Comparison of ENCODE assay signal across 7 mouse cellular contexts in the genomic region with DNA sequence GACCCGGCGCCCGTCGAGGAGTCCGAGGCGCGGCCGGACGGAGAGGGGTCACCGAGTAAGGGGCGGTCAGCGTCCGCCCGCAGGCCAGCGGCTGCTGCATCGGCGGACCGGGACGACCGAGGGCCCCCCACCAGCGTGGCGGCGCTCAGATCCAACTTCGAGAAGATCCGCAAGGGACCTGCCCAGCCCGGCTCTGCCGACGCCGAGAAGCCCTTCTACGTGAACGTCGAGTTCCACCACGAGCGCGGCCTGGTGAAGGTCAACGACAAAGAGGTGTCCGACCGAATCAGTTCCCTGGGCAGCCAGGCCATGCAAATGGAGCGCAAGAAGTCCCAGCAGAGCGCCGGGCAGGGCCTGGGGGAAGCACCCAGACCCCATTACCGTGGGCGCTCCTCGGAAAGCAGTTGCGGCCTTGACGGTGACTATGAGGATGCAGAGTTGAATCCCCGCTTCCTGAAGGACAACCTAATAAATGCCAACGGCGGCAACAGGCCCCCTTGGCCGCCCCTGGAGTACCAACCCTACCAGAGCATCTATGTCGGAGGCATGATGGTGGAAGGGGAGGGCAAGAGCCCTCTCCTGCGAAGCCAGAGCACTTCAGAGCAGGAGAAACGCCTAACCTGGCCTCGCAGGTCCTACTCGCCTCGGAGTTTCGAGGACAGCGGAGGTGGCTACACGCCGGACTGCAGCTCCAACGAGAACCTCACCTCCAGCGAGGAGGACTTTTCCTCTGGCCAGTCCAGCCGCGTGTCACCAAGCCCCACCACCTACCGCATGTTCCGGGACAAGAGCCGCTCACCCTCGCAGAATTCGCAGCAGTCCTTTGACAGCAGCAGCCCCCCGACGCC. TPM values are rescaled to one million over a fixed set of nuclear protein-coding genes. Genes with fewer than 3 reads are reported as not detected.
DNase-seq lines count a peak whose midpoint lies in the region; ATAC-seq and TF ChIP-seq lines count a peak whose summit lies in the region.

No protein-coding gene starts in this region.

- peak overlapping the region; percentile 87 for H3K4me3 ChIP-seq in heart, postnatal 0 days (ENCODE audit: low read depth, low read length)
- H3K4me3 ChIP-seq in midbrain, postnatal 0 days (ENCODE audit: low read depth, low read length): peak overlapping the region; percentile 64

- WGBS in heart, postnatal 0 days: 5% methylated on average over 58 of the region's 71 CpGs
- under 1% methylated on average over 70 of the region's 71 CpGs for WGBS in midbrain, postnatal 0 days

- no peak for ATAC-seq in heart, postnatal 0 days (ENCODE audit: insufficient read depth, low read depth)
- ATAC-seq in midbrain, postnatal 0 days (ENCODE audit: low FRiP score): no peak

- peak; percentile 13 to 14 for DNase-seq in thymus, adult 18-20 months
- no peak for DNase-seq in thymus, postnatal 0 days (ENCODE audit: low spot score)
- peak; percentile 28 to 31 for DNase-seq in cerebellum, postnatal 36 days
- no peak for DNase-seq in heart, postnatal 0 days (ENCODE audit: low spot score)
- DNase-seq in kidney, postnatal 36 days: peak; percentile 31 to 65
- DNase-seq in midbrain, postnatal 0 days (ENCODE audit: low spot score): no peak
- DNase-seq in T-cell, adult 2 months (ENCODE audit: low spot score): no peak

- no peak for TF ChIP-seq CTCF in heart, postnatal 0 days (IDR thresholded peaks at IDR 0.05; ENCODE audit: low read depth)
- TF ChIP-seq CTCF in midbrain, postnatal 0 days (IDR thresholded peaks at IDR 0.05): no peak

- H3K9ac ChIP-seq in heart, postnatal 0 days (replicated peaks; ENCODE audit: low read depth, low read length): peak overlapping the region; percentile 65
- H3K9ac ChIP-seq in midbrain, postnatal 0 days (replicated peaks; ENCODE audit: low read length, poor library complexity, severe bottlenecking): peak overlapping the region; percentile 73

- peak overlapping the region; percentile 97 for H3K4me2 ChIP-seq in heart, postnatal 0 days (ENCODE audit: low read depth, low read length)
- H3K4me2 ChIP-seq in midbrain, postnatal 0 days (ENCODE audit: low read depth, low read length, poor library complexity, severe bottlenecking): peak overlapping the region; percentile 95

- H3K9me3 ChIP-seq in heart, postnatal 0 days (replicated peaks; ENCODE audit: control insufficient read depth, low read length): no peaks in the 10 kb centered on the region
- no peaks in the 10 kb centered on the region for H3K9me3 ChIP-seq in midbrain, postnatal 0 days (ENCODE audit: low read length)

- no peaks in the 10 kb centered on the region for H3K36me3 ChIP-seq in heart, postnatal 0 days (replicated peaks; ENCODE audit: control insufficient read depth, insufficient read depth, low read length)
- no peaks in the 10 kb centered on the region for H3K36me3 ChIP-seq in midbrain, postnatal 0 days (ENCODE audit: insufficient read depth, low read length)

- no peak overlapping the region for H3K27ac ChIP-seq in heart, postnatal 0 days (ENCODE audit: low read depth)
- H3K27ac ChIP-seq in midbrain, postnatal 0 days (ENCODE audit: low read depth, low read length): peak overlapping the region; percentile 86

- TF ChIP-seq EP300 in heart, postnatal 0 days (IDR thresholded peaks at IDR 0.05; ENCODE audit: low read depth): no peak

- peaks cover 40% of the 10 kb centered on the region for H3K27me3 ChIP-seq in heart, postnatal 0 days (ENCODE audit: control insufficient read depth, insufficient read depth, low read length)
- H3K27me3 ChIP-seq in midbrain, postnatal 0 days (ENCODE audit: insufficient read depth, low read length): no peaks in the 10 kb centered on the region

- peaks cover 27% of the 10 kb centered on the region for H3K4me1 ChIP-seq in heart, postnatal 0 days (ENCODE audit: control insufficient read depth, insufficient read depth)
- H3K4me1 ChIP-seq in midbrain, postnatal 0 days (ENCODE audit: insufficient read depth, low read length): peaks cover 35% of the 10 kb centered on the region

RNA-seq across cellular contexts. Expression of gene Bcr, which starts 1.2 kb away (rescaled TPM):
- polyA plus RNA-seq in thymus, postnatal 0 days (2015; fragmentation: Nextera tagmentation; extraction: Ambion mirVana): 4.0 and 5.6 TPM in 2 replicates
- 11.4 and 12.1 TPM in 2 replicates for total RNA-seq in heart, postnatal 0 days (2014; rRNA removed; ENCODE audit: low replicate concordance)
- 9.3 and 10.2 TPM in 2 replicates for polyA plus RNA-seq in heart, postnatal 0 days (2015; fragmentation: Nextera tagmentation; extraction: Ambion mirVana)
- 59.8 and 63.5 TPM in 2 replicates for total RNA-seq in midbrain, postnatal 0 days (2014; rRNA removed)
- polyA plus RNA-seq in midbrain, postnatal 0 days (2015; fragmentation: Nextera tagmentation; extraction: Ambion mirVana): 9.4 and 11.0 TPM in 2 replicates

RNA-seq across cellular contexts. Expression of gene Rab36, which starts 24.7 kb away (rescaled TPM):
- polyA plus RNA-seq in thymus, postnatal 0 days (2015; fragmentation: Nextera tagmentation; extraction: Ambion mirVana): 0.77 and 1.2 TPM in 2 replicates
- total RNA-seq in heart, postnatal 0 days (2014; rRNA removed; ENCODE audit: low replicate concordance): 1.4 and 3.6 TPM in 2 replicates
- polyA plus RNA-seq in heart, postnatal 0 days (2015; fragmentation: Nextera tagmentation; extraction: Ambion mirVana): 1.4 and 1.5 TPM in 2 replicates
- 15.5 and 18.1 TPM in 2 replicates for total RNA-seq in midbrain, postnatal 0 days (2014; rRNA removed)
- 28.4 and 30.9 TPM in 2 replicates for polyA plus RNA-seq in midbrain, postnatal 0 days (2015; fragmentation: Nextera tagmentation; extraction: Ambion mirVana)

RNA-seq across cellular contexts. Expression of gene Rsph14, which starts 29.2 kb away (rescaled TPM):
- polyA plus RNA-seq in thymus, postnatal 0 days (2015; fragmentation: Nextera tagmentation; extraction: Ambion mirVana): 0.39 and 0.55 TPM in 2 replicates
- total RNA-seq in heart, postnatal 0 days (2014; rRNA removed; ENCODE audit: low replicate concordance): 0.81 TPM in 1 of 2 replicates, not detected in the other
- polyA plus RNA-seq in heart, postnatal 0 days (2015; fragmentation: Nextera tagmentation; extraction: Ambion mirVana): 0.47 TPM in 1 of 2 replicates, not detected in the other
- total RNA-seq in midbrain, postnatal 0 days (2014; rRNA removed): 0.27 and 1.5 TPM in 2 replicates
- polyA plus RNA-seq in midbrain, postnatal 0 days (2015; fragmentation: Nextera tagmentation; extraction: Ambion mirVana): 0.43 and 1.2 TPM in 2 replicates

Comparison
In these comparisons a context has a peak if more than half of its experiments do, and no peak if none do; other contexts are left out.
1. DNase-seq: peak in thymus, adult 18-20 months (2 of 2), cerebellum, postnatal 36 days (2 of 2) and kidney, postnatal 36 days (2 of 2); none in thymus, postnatal 0 days (single experiment), heart, postnatal 0 days (single experiment), midbrain, postnatal 0 days (single experiment) and T-cell, adult 2 months (single experiment).
2. RNA of gene Rab36, which starts 24.7 kb away (polyA plus RNA-seq): 28.4 to 30.9 TPM in midbrain, postnatal 0 days; 1.4 to 1.5 TPM in heart, postnatal 0 days and 0.77 to 1.2 TPM in thymus, postnatal 0 days; every median in the first group is over 10 times any median in the second.